Mouse (Mus musculus): Measurements from ENCODE around the gene Crabp2.

- TF ChIP-seq POLR2A (IDR thresholded peaks at IDR 0.05; ENCODE audit: control insufficient read depth in 1 of 2, insufficient read depth in 1 of 2, low read depth in 1 of 2, low read length in 2 of 2, poor library complexity in 1 of 2) (no peak), MAZ (IDR thresholded peaks at IDR 0.05; ENCODE audit: low read depth, low read length) (no peak), CHD1 (IDR thresholded peaks at IDR 0.05; ENCODE audit: low read depth, low read length) (no peak), CTCF (IDR thresholded peaks at IDR 0.05 in 2 of 3, conservative IDR thresholded peaks at IDR 0.05 in 1 of 3; ENCODE audit: control insufficient read depth in 1 of 3, insufficient read depth in 1 of 3, low read depth in 2 of 3, low read length in 3 of 3, poor library complexity in 1 of 3, severe bottlenecking in 1 of 3) (no peak), KAT2A (conservative IDR thresholded peaks at IDR 0.05; ENCODE audit: low read depth, low read length) (no peak), EP300 (IDR thresholded peaks at IDR 0.05; ENCODE audit: low read depth in 1 of 2, low read length in 2 of 2) (no peak), MAX (IDR thresholded peaks at IDR 0.05; ENCODE audit: low read length) (no peak), RCOR1 (IDR thresholded peaks at IDR 0.05; ENCODE audit: low read depth, low read length) (no peak), MYB (IDR thresholded peaks at IDR 0.05; ENCODE audit: low read depth, low read length) (no peak), ELF1 (IDR thresholded peaks at IDR 0.05; ENCODE audit: low read depth, low read length) (no peak)
Measured at GRCm38 (mm10) chr3:87959371-87959770, 10.9 kb downstream of the Crabp2 start.
